Mouse (Mus musculus): ENCODE data around the gene Nkrf. TPM values are rescaled to one million over a fixed set of nuclear protein-coding genes. Genes with fewer than 3 reads are reported as not detected.

Gene Nkrf
- total and polyA plus RNA-seq, 3 experiments, result 9.5 to 59.3 (median 14.1) TPM

- no peak overlapping the region for H3K4me3 ChIP-seq (ENCODE audit: control insufficient read depth in 1 of 2, insufficient read depth in 1 of 2, low read depth in 2 of 2, low read length in 2 of 2)
- H3K36me3 ChIP-seq (ENCODE audit: control insufficient read depth in 1 of 2, insufficient read depth in 2 of 2, low read length in 2 of 2), result no peaks in the 10 kb centered on the region; a peak in 1 of 4 replicates
- H3K9ac ChIP-seq (ENCODE audit: control insufficient read depth, low read depth, low read length, poor library complexity, severe bottlenecking), result no peak overlapping the region
- no peaks in the 10 kb centered on the region for H3K4me1 ChIP-seq (ENCODE audit: control insufficient read depth in 1 of 2, insufficient read depth in 2 of 2, low read length in 2 of 2)
- no peaks in the 10 kb centered on the region for H3K79me2 ChIP-seq (ENCODE audit: control insufficient read depth, insufficient read depth, low read length, poor library complexity)
- DNase-seq (ENCODE audit: low read depth, low spot score), result no peak
- no peak overlapping the region for H3K27ac ChIP-seq (ENCODE audit: control insufficient read depth, low read depth, low read length)
- no peaks in the 10 kb centered on the region for H3K9me3 ChIP-seq (replicated peaks; ENCODE audit: insufficient read depth, low read length)
- TF ChIP-seq NELFE (IDR thresholded peaks at IDR 0.05; ENCODE audit: low read depth, low read length) (no peak), SMC3 (IDR thresholded peaks at IDR 0.05; ENCODE audit: low read depth, low read length) (no peak), HCFC1 (IDR thresholded peaks at IDR 0.05; ENCODE audit: low read depth, low read length) (no peak), TBP (IDR thresholded peaks at IDR 0.05; ENCODE audit: low read depth, low read length) (no peak), BHLHE40 (IDR thresholded peaks at IDR 0.05; ENCODE audit: borderline replicate concordance, low read depth, low read length) (no peak), ZKSCAN1 (IDR thresholded peaks at IDR 0.05; ENCODE audit: low read depth, low read length) (no peak), USF2 (IDR thresholded peaks at IDR 0.05; ENCODE audit: borderline replicate concordance in 1 of 2, insufficient read depth in 1 of 2, low read depth in 1 of 2, low read length in 2 of 2) (no peak), UBTF (IDR thresholded peaks at IDR 0.05; ENCODE audit: borderline replicate concordance, insufficient read depth, low read depth, low read length) (no peak), POLR2A (IDR thresholded peaks at IDR 0.05; ENCODE audit: control insufficient read depth in 1 of 2, insufficient read depth in 1 of 2, low read depth in 1 of 2, low read length in 2 of 2, poor library complexity in 1 of 2) (no peak), MAZ (IDR thresholded peaks at IDR 0.05; ENCODE audit: low read depth, low read length) (no peak), TAL1 (IDR thresholded peaks at IDR 0.05; ENCODE audit: low read length) (no peak)
- H3K27me3 ChIP-seq (ENCODE audit: control insufficient read depth in 1 of 2, insufficient read depth in 2 of 2, low read length in 2 of 2), result no peaks in the 10 kb centered on the region
Measured at GRCm38 (mm10) chrX:36841698-36842097, 61.0 kb downstream of the Nkrf start.

- no peak overlapping the region for H3K4me3 ChIP-seq (ENCODE audit: control insufficient read depth in 1 of 2, insufficient read depth in 1 of 2, low read depth in 2 of 2, low read length in 2 of 2)
- no peaks in the 10 kb centered on the region for H3K79me2 ChIP-seq (ENCODE audit: control insufficient read depth, insufficient read depth, low read length, poor library complexity)
- no peak for DNase-seq (ENCODE audit: low read depth, low spot score)
- no peaks in the 10 kb centered on the region for H3K27me3 ChIP-seq (ENCODE audit: control insufficient read depth in 1 of 2, insufficient read depth in 2 of 2, low read length in 2 of 2)
- H3K4me1 ChIP-seq (ENCODE audit: control insufficient read depth in 1 of 2, insufficient read depth in 2 of 2, low read length in 2 of 2), result no peaks in the 10 kb centered on the region
- no peaks in the 10 kb centered on the region for H3K9me3 ChIP-seq (replicated peaks; ENCODE audit: insufficient read depth, low read length)
- no peak overlapping the region for H3K9ac ChIP-seq (ENCODE audit: control insufficient read depth, low read depth, low read length, poor library complexity, severe bottlenecking)
- no peak for TF ChIP-seq UBTF (IDR thresholded peaks at IDR 0.05; ENCODE audit: borderline replicate concordance, insufficient read depth, low read depth, low read length)
- TF ChIP-seq RCOR1 (IDR thresholded peaks at IDR 0.05; ENCODE audit: low read depth, low read length), result no peak
- TF ChIP-seq NELFE (IDR thresholded peaks at IDR 0.05; ENCODE audit: low read depth, low read length), result no peak
- no peak for TF ChIP-seq SIN3A (IDR thresholded peaks at IDR 0.05; ENCODE audit: low read length)
- TF ChIP-seq MYC (IDR thresholded peaks at IDR 0.05; ENCODE audit: low read depth, low read length), result no peak
- TF ChIP-seq USF2 (IDR thresholded peaks at IDR 0.05; ENCODE audit: borderline replicate concordance in 1 of 2, insufficient read depth in 1 of 2, low read depth in 1 of 2, low read length in 2 of 2), result no peak
- no peak for TF ChIP-seq TAL1 (IDR thresholded peaks at IDR 0.05; ENCODE audit: low read length)
- no peak for TF ChIP-seq CTCF (IDR thresholded peaks at IDR 0.05 in 2 of 3, conservative IDR thresholded peaks at IDR 0.05 in 1 of 3; ENCODE audit: control insufficient read depth in 1 of 3, insufficient read depth in 1 of 3, low read depth in 2 of 3, low read length in 3 of 3, poor library complexity in 1 of 3, severe bottlenecking in 1 of 3)
- no peak for TF ChIP-seq ZMIZ1 (IDR thresholded peaks at IDR 0.05; ENCODE audit: low read depth, low read length)
- TF ChIP-seq POLR2AphosphoS5 (IDR thresholded peaks at IDR 0.05; ENCODE audit: borderline replicate concordance, low read depth, low read length), result no peak
- no peak for TF ChIP-seq ETS1 (IDR thresholded peaks at IDR 0.05; ENCODE audit: low read depth, low read length)
- TF ChIP-seq KAT2A (conservative IDR thresholded peaks at IDR 0.05; ENCODE audit: low read depth, low read length), result no peak
- no peak for TF ChIP-seq MEF2A (IDR thresholded peaks at IDR 0.05; ENCODE audit: extremely low read depth, insufficient replicate concordance, low read depth, low read length, poor library complexity, severe bottlenecking)
- no peak for TF ChIP-seq USF1 (IDR thresholded peaks at IDR 0.05; ENCODE audit: low read depth, low read length)
- no peak for TF ChIP-seq MXI1 (IDR thresholded peaks at IDR 0.05; ENCODE audit: low read depth, low read length)
- no peak for TF ChIP-seq BHLHE40 (IDR thresholded peaks at IDR 0.05; ENCODE audit: borderline replicate concordance, low read depth, low read length)
- TF ChIP-seq MAX (IDR thresholded peaks at IDR 0.05; ENCODE audit: low read length), result no peak
- TF ChIP-seq ELF1 (IDR thresholded peaks at IDR 0.05; ENCODE audit: low read depth, low read length), result no peak
- no peak for TF ChIP-seq POLR2AphosphoS2 (IDR thresholded peaks at IDR 0.05; ENCODE audit: low read length)
- H3K36me3 ChIP-seq (ENCODE audit: control insufficient read depth in 1 of 2, insufficient read depth in 2 of 2, low read length in 2 of 2), result no peaks in the 10 kb centered on the region
- no peak overlapping the region for H3K27ac ChIP-seq (ENCODE audit: control insufficient read depth, low read depth, low read length)
Measured at GRCm38 (mm10) chrX:36839391-36839790, 63.3 kb downstream of the Nkrf start.
